Mouse (Mus musculus): ENCODE measurements around the gene Camk2n2.

- no peak for TF ChIP-seq POLR2A (IDR thresholded peaks at IDR 0.05; ENCODE audit: control insufficient read depth, low read depth, low read length)
- no peak for TF ChIP-seq CTCF (IDR thresholded peaks at IDR 0.05; ENCODE audit: control insufficient read depth, insufficient read depth, insufficient replicate concordance, low read depth, low read length)
These were observed 16.4 kb downstream of the Camk2n2 start for GRCm38 (mm10) chr16:20604705-20605104.
